Mouse (Mus musculus) spleen, postnatal 10 days (tissue): ENCODE data around the gene Myl9.

Source experiments
- DNase-seq, 2 experiments: peaks; one replicate each; pipeline ENCODE4 v3.0.0; 2021 to 2022; ENCODE audit warnings: low spot score in 2 of 2

Myl9 gene

GRCm38 (mm10) chr2:156764022-156764421 lies 11.2 kb upstream of the Myl9 start:
- no peak for DNase-seq

DNA sequence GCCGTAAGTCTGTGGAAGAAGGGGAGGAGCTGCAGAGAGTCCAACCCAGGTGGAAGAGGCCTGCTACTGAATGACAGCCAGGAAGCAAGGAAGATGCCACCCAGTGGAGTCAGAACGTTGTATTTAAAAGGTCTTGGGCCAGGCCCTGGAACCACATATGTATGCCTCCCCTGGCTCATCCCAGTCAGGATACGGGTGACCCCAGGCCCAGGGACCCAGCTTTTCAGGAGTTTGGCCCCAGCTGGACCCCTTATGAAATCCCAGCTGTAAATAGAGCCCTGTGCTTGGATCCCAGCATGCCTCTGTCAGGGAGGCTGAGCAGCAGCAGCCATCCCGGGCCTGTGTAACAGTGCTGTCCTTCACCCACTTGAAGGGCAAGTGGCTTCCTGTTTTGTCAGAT lies 10.5 kb upstream of the Myl9 start:
- no peak for DNase-seq

DNA sequence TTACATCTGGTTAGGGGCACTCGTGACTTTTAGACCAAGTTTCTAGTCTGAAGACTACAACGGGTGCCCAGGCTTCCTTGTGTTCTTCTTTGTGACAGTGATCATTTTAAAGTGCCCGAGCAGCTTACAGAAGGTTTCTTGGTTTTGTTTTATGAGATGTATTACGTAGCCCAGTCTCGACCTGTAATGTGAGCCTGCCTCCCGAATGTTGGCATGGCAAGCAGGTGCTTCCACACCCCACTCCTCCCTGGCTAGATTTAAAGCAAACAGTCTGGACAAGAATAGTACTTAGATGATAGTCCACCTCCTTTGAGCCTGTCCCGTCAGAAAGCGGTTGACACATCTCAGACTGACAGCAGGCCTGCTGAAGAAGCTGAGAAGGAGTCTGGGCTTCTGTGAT lies 9.6 kb upstream of the Myl9 start:
- no peak for DNase-seq

DNA sequence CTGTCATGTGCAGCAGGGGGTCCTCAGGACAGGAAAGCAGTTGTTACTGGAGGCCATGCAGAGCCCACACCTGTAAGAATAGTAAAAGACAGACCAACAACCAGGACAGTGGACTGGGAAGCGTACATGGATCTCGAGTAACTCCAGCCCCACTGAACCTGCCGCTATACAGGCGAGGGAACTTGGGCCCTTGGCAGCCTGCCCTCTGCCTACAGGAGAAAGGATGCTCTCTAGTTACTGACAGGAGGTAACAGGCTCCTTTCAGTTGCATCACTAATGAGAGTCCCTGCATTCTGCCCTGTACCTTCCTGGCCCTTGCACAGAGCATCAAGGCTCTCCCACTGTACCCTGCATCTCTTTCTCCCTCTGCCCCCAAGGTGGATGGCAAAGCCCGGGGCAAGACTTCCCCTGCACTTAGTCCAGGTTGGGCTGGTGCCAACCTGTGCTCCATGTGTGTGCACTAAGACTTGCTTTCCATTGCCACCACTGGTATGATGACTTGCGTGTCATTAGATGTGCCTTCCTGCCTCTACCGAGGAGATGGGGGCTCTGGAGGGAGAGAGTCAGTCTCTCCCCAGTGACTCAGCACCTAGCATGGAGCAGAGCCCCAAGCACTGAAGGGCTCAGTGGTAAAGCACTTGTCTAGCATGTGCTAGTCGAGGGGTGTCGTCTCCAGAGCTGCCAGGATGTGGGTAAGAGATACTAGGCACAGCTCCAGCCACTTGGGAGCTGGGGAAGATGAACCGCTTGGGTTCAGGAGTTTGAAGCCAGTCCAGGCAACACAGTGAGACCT lies 8.8 kb upstream of the Myl9 start:
- no peak for DNase-seq

DNA sequence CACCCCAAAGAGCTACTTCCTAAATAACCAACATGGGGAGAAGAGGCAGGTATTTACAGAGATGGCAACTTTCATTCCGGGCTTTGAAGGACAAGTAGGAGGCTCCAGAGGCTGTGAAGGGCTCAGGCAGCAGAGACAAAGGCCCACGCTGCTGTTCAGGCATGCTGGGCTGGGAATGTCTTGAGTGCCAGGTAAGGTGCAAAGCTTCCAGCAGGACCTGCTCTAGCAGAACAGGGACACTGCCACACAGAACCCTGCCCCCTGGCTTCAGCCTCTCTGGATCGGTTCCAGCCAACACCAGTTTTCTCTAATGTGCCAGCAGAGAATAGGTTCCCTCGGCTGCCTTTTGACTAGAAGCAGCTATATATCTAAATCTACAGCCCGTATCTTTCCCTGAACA lies 8.1 kb upstream of the Myl9 start:
- no peak for DNase-seq

DNA sequence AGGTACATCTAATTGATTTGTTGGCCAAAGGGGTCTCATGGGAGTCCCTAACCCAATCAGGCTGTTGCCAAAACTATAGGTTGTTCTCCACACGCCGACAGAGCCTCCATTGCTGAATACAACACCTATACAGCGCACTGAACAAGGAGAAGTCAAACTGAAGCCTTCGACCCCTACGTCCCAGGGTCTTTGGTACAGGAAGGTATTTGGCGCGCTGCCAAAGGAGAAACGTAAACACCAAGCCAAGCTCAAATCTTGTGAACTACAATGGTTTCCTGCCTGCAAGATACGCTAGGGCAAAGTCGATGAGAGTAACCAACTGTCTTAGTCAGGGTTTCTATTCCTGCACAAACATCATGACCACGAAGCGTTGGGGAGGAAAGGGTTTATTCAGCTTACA lies 5.9 kb upstream of the Myl9 start:
- no peak for DNase-seq

GRCm38 (mm10) chr2:156773470-156773869 lies 1.8 kb upstream of the Myl9 start:
- DNase-seq: no peak

GRCm38 (mm10) chr2:156774035-156774737 lies 1.0 kb upstream of the Myl9 start:
- DNase-seq: no peak

GRCm38 (mm10) chr2:156775455-156776435 lies 525 bp downstream of the Myl9 start:
- DNase-seq: peak in 1 of 2 experiments; percentile 6

DNA sequence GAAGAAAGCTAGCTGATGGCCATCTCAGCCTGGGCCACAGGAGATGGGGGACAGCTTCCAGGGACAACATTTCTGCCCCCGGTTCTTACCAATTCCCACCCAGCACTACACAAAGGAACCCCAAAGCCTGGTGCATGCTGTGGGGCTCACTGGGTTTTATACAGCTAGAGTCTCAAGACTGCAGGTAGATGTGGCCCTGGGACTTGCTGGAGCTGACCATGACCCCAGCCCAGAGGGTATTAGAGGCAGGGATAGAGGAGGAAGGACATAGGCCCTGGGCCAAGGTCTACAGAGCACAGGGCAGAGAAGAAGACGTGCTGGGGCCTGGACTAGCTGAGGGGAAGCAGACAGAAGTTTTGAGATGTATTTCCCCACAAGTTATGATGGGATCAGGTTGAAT lies 1.7 kb downstream of the Myl9 start:
- DNase-seq: peak in 1 of 2 experiments; percentile 3

DNA sequence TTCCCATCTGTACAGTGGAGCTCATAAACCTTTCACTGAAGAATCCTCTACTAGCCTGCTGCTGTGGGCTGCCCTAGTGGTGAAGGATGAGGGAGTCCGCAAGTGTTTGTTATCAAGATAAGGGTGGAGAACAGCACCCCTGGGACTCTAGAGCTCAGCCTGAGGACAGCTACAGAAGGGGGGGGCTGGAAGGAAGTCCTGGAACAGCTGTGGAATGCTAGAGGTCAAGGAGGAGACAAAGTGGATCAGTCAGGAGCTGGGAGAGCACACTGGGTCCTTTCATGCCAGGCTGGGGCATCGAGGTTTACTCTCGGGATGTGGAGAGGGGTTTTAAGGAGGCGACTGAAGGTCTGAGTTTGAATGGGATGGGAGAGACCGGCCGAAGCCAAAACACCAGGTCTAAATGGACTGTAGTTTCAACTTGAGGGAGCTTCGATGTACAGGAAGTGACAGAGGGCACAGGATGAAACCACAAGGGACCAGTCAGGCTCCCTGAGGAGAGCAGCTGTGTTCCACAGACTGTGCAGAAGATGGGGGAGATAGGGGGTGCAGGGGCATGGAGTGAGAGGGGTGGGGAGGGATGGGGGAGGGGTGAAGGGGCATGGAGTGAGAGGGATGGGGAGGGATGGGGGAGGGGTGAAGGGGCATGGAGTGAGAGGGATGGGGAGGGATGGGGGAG lies 2.2 kb downstream of the Myl9 start:
- peak in 1 of 2 experiments; percentile 3 for DNase-seq

GRCm38 (mm10) chr2:156778571-156778970 lies 3.4 kb downstream of the Myl9 start:
- DNase-seq: no peak

- peak in 1 of 2 experiments; percentile 5 for DNase-seq
Measured at GRCm38 (mm10) chr2:156779036-156779435, 3.8 kb downstream of the Myl9 start.

- DNase-seq: no peak
Measured at GRCm38 (mm10) chr2:156779488-156779887, 4.3 kb downstream of the Myl9 start.

DNA sequence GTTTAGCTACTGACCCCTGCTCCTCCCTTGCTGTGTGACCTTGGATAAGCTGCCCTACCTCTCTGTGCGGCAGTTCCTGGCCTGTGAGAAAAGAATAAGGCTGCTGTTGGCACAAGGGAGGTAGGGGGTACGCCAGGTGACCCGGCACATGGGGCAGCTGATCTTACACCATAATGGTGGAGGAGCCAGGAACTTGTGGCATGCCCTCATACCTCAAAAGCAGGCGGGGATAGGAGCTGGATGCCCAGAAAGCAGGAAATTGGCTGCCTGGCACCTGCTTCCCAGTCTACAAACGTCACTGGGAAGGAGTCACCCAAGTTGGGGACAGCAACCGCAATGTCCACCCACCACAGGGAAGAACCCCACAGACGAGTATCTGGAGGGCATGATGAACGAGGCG lies 4.9 kb downstream of the Myl9 start:
- DNase-seq: peak in 1 of 2 experiments; percentile 4

DNA sequence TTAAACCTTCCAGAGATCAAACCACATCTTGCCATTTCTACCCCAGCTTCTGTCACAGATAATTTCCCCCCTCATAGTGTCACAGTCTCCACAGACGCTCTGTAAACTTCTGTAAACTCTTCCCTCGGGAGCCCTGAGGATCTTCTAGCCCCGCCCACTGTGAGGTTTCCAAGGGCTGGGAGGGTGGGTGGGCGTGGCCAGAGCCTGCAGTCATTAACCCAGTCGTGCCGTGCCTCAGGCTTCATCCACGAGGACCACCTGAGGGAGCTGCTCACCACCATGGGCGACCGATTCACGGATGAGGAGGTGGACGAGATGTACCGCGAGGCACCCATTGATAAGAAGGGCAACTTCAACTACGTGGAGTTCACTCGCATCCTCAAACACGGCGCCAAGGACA lies 5.5 kb downstream of the Myl9 start:
- DNase-seq: peak in 1 of 2 experiments; percentile 50

- DNase-seq: peak in 1 of 2 experiments; percentile 5
Measured at GRCm38 (mm10) chr2:156781281-156781680, 6.1 kb downstream of the Myl9 start.

GRCm38 (mm10) chr2:156781836-156782480 lies 6.7 kb downstream of the Myl9 start:
- peak; percentile 10 to 22 for DNase-seq

DNA sequence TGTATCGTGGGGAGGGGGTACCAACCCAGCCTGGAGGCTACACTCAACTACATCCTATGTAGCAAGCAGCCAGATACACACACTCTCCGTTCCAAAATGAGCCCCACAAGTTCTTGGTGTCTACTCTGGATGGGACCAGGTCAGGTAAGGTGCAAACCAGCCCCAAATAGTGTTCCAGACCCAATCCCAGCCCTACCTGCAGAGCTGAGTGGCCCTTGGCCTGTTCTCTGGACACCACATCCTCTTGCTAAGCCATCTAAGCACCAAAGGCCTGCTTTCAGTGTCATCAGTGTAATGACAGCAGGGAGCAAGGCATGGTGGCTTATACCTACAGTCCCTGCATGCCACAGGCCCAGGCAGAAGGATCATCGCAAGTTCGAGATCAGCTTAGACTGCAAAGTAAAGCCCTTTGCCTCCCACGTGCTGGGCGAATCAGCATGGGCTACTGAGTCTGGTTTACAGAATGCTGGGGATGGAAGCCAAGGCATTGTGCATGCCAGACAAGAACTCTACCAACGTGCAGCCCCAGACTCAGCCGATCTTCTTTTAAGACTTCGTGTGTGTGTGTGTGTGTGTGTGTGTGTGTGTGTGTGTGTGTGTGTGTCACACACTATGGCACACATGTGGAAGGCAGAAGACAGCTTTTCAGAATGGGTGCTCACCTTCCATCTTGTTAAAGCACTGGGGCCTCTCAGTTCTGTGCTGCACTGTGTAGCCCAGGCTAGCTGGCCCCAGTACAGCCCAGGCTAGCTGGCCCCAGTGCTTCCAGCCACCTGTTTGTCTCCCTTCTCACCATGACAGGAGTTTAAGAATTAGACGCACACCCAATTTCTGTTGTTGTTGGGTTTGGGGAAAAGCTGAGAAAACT lies 7.5 kb downstream of the Myl9 start:
- DNase-seq: peak in 1 of 2 experiments; percentile 3

GRCm38 (mm10) chr2:156783349-156783728 lies 8.1 kb downstream of the Myl9 start:
- peak; percentile 9 to 35 for DNase-seq
